Mouse (Mus musculus) bone marrow macrophage, adult 2 months (primary cell): Measurements from ENCODE around the gene Tmem104. TPM values are rescaled to one million over a fixed set of nuclear protein-coding genes. Genes with fewer than 3 reads are reported as not detected.
A peak's percentile ranks its signal among the peaks of the same experiment; 100 is the strongest.

Source experiments
- H3K27ac ChIP-seq: 2 replicates; pipeline ENCODE4 v1.5.1; 2012; ENCODE audit warnings: low read depth, low read length; ENCODE audit not compliant: insufficient read depth
- H3K4me1 ChIP-seq: 2 replicates; pipeline ENCODE4 v1.6.1; 2012; ENCODE audit warnings: low read length; ENCODE audit not compliant: control insufficient read depth, insufficient read depth
- H3K4me3 ChIP-seq: 2 replicates; pipeline ENCODE4 v1.5.1; 2012; ENCODE audit warnings: mild to moderate bottlenecking, low read length, moderate library complexity; ENCODE audit not compliant: insufficient read depth
- CTCF ChIP-seq: IDR thresholded peaks from 2 replicates; pipeline ENCODE4 v1.5.1; 2012; ENCODE audit warnings: low read depth, mild to moderate bottlenecking, low read length, moderate library complexity
- POLR2A ChIP-seq: IDR thresholded peaks from 2 replicates; pipeline ENCODE4 v1.6.1; 2012; ENCODE audit warnings: mild to moderate bottlenecking, low read depth, low read length, borderline replicate concordance
- polyA plus RNA-seq: library from polyadenylated mRNA; stranded (reverse); fragments of >200 nt; gene quantifications from 2 replicates; pipeline ENCODE4 v1.2.4, GENCODE M21; 2012; ENCODE audit not compliant: missing spikeins, insufficient read depth, insufficient read length

Tmem104 gene
- polyA plus RNA-seq, 1 experiment = 42.7 TPM

DNA sequence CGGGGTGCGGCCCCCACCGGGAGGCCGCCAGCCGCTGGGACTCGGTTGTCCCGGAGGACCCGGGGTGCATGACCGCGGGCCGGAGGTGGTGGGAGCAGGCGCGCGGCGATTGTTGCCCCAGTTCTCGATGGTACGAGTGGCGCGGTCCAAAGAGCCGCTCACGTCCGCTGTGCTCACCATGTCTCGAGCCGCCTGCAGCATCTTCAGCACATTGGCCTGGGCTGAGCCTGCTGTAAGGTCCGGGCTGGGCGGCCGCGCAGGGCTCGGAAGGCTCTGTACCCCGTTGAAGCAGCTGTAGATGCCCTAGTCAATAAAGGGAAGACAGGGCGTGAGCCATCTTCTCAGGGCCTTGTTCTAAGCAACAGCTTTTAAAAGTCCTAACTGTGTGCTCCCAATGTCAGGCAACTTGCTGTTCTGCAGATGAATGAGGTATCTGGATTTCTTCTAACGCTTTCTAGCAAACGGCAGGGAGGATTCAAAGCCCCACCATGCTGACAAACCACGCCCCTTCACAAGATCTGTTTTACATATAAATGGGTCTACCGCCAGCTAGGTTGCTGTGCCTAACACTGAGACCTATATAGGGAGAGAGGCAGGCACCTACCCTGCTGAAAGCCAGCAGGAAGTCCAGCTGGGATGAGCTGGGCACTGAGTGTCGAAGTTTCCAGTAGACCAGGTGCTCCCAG is 63.3 kb downstream of the Tmem104 start:
- Histone ChIP-seq H3K27ac (no peak overlapping the region), H3K4me3 (peak overlapping the region; percentile 34), H3K4me1 (peaks cover 2% of the 10 kb centered on the region; the same call in 1 of the 2 replicates)
- no peak for TF ChIP-seq POLR2A
- TF ChIP-seq CTCF = no peak

- H3K4me1 ChIP-seq = peaks cover 2% of the 10 kb centered on the region; the same call in 1 of the 2 replicates
- no peak overlapping the region for H3K27ac ChIP-seq
- H3K4me3 ChIP-seq = no peak overlapping the region
- TF ChIP-seq CTCF (no peak), POLR2A (no peak)
These were observed 64.0 kb downstream of the Tmem104 start for GRCm38 (mm10) chr11:115251258-115251657.

DNA sequence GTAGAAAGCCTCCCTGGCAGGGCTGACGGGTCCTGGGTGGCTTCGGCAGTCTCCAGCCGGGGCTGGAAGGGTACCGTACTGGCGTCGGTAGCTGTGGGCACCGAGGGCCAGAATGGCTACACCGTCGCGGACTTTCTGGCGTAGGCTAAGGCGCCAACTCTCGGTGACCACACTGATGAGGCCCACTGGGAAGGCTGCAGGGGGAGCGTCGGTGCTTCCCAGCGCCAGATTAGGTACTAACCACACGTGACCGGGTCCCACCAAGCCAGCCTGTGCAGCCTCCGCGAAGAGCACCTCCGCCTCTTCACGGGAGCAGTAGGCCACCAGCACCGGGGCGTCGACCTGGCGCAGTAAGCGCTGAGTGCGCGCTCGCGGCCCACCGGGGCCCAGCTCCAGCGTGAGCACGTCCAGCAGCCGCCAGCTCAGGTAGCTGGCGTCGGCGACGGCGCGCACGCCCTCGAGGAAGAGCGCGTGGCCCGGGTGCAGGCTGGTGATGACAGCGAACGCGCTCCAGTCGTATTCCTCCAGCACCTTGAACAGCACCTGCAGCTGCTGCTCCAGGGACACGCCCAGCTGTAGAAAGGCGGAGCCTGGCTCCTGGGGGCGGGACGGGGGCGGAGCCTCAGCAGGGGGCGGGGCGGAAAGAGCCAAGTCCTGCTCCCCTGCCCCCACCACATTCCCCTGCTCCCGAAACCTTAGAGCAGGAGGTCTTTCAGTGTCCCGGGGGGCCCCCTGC is 70.7 kb downstream of the Tmem104 start:
- no peak overlapping the region for H3K27ac ChIP-seq
- no peak for TF ChIP-seq CTCF
- no peak for TF ChIP-seq POLR2A
- H3K4me1 ChIP-seq = no peaks in the 10 kb centered on the region
- H3K4me3 ChIP-seq = no peak overlapping the region

DNA sequence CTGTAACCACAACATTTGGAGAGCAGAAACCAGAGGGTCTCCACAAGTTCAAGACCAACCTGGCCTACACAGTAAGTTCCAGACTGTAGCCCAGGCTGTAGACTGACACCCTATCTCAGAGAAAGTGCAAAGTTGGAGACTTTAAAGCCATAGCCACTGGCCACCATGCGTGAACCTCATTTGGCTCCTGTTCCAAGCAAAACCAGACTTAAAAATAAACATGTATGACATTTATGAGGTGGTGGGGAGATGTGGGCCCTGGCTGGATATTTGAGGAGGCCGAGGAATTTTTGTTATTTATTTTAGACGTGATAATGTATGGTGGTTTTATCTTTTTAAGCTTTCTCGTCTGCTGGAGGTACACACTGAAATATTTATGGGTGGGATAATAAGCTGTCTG is 71.8 kb downstream of the Tmem104 start:
- no peak for TF ChIP-seq CTCF
- no peak for TF ChIP-seq POLR2A
- Histone ChIP-seq H3K27ac (no peak overlapping the region), H3K4me3 (no peak overlapping the region), H3K4me1 (no peaks in the 10 kb centered on the region)

DNA sequence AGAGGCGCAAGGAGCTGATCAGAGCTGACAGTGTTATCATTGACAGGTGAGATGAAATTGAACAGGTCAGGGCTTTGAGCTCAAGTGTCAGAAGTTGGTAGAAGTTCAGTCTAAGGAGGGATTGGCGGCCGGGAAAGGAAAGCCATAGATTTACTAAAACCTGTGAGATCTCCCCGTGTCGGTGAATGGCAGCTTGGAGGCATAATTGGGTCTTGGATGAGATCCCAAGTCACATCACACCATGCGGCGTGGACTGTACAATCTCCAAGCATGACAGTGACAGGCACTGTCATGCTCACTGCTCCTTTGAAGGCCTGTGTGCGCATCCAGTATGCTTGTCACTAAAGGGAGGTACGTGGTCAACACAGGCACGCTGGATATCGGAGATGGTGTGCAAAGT is 75.7 kb downstream of the Tmem104 start:
- Histone ChIP-seq H3K4me1 (no peaks in the 10 kb centered on the region), H3K4me3 (no peak overlapping the region), H3K27ac (no peak overlapping the region)
- TF ChIP-seq CTCF = no peak
- no peak for TF ChIP-seq POLR2A

DNA sequence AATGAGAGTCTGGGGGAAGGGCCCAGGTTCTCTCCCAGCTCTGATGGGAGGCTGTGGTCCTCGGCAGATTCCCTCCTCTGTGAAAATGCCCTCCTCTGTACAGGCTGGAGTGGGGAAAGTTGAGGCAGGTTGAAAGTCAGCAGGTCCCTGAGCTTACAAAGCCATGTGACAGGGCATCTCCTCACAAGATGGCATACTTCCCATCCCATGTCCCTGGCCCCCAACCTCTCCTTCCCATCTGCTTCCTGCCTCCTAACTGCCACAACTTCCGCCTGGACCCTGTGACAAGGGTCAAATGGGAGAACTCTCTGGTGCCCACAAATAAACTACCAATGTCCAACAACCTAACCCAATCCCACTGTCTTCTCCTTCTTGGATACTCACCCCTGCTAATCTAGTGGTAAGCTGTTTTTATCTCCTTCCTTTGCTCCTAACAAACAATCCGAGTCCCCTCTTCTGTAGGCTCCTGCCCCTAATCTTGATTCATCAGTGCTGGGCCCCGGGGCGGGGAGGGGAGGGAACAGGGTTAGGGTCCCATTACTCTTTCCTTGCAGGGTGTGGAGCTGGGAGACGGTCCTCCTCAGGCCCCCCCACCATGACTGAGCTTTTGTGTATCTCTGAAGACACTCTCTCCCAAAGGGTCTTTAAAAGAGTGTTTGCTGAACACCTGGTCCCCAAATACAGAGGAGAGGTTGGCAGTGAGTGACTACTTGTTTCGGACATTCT is 77.0 kb downstream of the Tmem104 start:
- TF ChIP-seq CTCF = no peak
- no peak for TF ChIP-seq POLR2A

GRCm38 (mm10) chr11:115264862-115265668 is 77.8 kb downstream of the Tmem104 start:
- peak; percentile 51 for TF ChIP-seq CTCF
- TF ChIP-seq POLR2A = no peak
- H3K4me1 ChIP-seq = no peaks in the 10 kb centered on the region
- H3K27ac ChIP-seq = no peak overlapping the region
- no peak overlapping the region for H3K4me3 ChIP-seq

More for the DNA sequence above, 77.0 kb downstream of the Tmem104 start:
- no peak overlapping the region for H3K4me3 ChIP-seq
- H3K4me1 ChIP-seq = no peaks in the 10 kb centered on the region
- no peak overlapping the region for H3K27ac ChIP-seq

- Histone ChIP-seq H3K4me3 (no peak overlapping the region; the same call in 1 of the 2 replicates), H3K4me1 (no peaks in the 10 kb centered on the region), H3K27ac (no peak overlapping the region)
- TF ChIP-seq CTCF (no peak), POLR2A (no peak)
These were observed 78.6 kb downstream of the Tmem104 start for GRCm38 (mm10) chr11:115265771-115266399.

- Histone ChIP-seq H3K4me3 (no peak overlapping the region), H3K4me1 (no peaks in the 10 kb centered on the region), H3K27ac (no peak overlapping the region)
- TF ChIP-seq CTCF = no peak
- no peak for TF ChIP-seq POLR2A
These were observed 79.1 kb downstream of the Tmem104 start for GRCm38 (mm10) chr11:115266400-115266778.
